Mouse (Mus musculus) erythroblast, embryonic 14.5 days (primary cell): ENCODE results near the gene Large1.

Experiments used
- GATA1 ChIP-seq: IDR thresholded peaks from 2 replicates; pipeline ENCODE4 v1.6.1; 2012; ENCODE audit warnings: low read length, inconsistent platforms, mixed read lengths
- TAL1 ChIP-seq: IDR thresholded peaks from 3 replicates; pipeline ENCODE4 v1.6.1; 2012; ENCODE audit warnings: low read length, inconsistent platforms, mixed read lengths

- TF ChIP-seq GATA1 (no peak), TAL1 (no peak)
Measured at GRCm38 (mm10) chr8:73233358-73234041, 119.8 kb downstream of the Large1 start.
